Mouse (Mus musculus) thymus, adult 2 months (tissue): ENCODE data around the gene Nradd.

ENCODE experiments used
- CTCF ChIP-seq: fragments of 200-500 bp; IDR thresholded peaks from 2 replicates; pipeline ENCODE4 v1.5.1; 2012; ENCODE audit warnings: mild to moderate bottlenecking, control low read depth, low read length, moderate library complexity, borderline replicate concordance; ENCODE audit not compliant: control insufficient read depth, poor library complexity, insufficient read depth; ENCODE audit errors: extremely low read depth
- POLR2A ChIP-seq: fragments of 200-500 bp; IDR thresholded peaks from 2 replicates; pipeline ENCODE4 v1.6.1; 2012; ENCODE audit warnings: mild to moderate bottlenecking, low read length, control low read depth, moderate library complexity; ENCODE audit not compliant: control insufficient read depth, poor library complexity, insufficient read depth; ENCODE audit errors: extremely low read depth

DNA sequence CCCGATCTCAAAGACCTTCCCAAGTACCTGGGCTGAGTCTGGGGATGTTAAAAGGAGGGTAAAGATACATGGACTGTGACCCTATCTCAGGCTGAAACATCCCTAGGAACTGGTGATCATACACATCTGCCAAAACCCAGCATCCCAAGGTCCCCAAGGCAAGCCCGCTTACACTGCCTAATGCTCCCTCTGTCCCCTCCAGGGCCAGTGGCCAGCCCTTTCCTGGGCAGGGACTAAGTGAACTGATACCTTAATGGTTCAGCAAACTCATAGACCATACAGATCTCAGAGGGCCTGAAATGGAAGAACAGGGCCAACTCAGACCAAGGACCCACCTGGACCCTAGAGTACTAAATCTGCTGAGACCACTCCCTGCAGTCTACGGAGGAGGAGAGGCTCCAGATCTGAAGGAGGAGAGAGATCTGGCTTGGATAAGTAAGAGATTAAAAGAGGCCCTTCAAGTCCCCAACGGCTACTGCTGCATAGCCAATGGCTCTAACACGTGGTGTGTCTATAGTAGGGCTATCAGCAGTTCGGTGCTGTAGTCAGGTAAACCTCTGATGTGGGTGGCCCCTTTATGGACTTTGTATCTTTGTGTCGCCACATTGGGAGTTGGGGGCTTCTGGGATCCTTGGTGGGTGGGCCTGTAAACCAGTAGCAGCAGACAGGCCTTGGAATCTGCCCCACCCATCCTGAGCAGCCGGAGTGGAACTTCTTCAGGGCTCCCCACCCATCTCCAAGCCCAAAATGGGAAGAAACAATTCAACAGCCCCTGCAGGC, 646 bp downstream of the Nradd start:
- TF ChIP-seq CTCF (no peak), POLR2A (no peak)
